Mouse (Mus musculus) ES-Bruce4 (cell line): ENCODE measurements at regions not wholly inside any gene's neighbourhood (a gene's known extent, or its start where the extent isn't known, plus 50 kb on each side); places are given as distances from the start of the nearest gene placed in this dataset.

Source experiments
- CTCF ChIP-seq: IDR thresholded peaks from one replicate; pipeline ENCODE4 v1.8.1; 2011; ENCODE audit warnings: low read depth, low read length
- EP300 ChIP-seq: IDR thresholded peaks from 2 replicates; pipeline ENCODE4 v1.6.1; 2011; ENCODE audit warnings: low read depth, low read length; ENCODE audit not compliant: insufficient read depth
- POLR2A ChIP-seq: IDR thresholded peaks from one replicate; pipeline ENCODE4 v1.8.1; 2011; ENCODE audit warnings: low read length; ENCODE audit not compliant: insufficient read depth

- TF ChIP-seq CTCF (no peak), EP300 (no peak), POLR2A (no peak)
Observed at GRCm38 (mm10) chr12:109832964-109833363, 232.8 kb upstream of the Rtl1 start.
